Mouse (Mus musculus) natural killer cell, adult 2 months (primary cell): ENCODE data around the gene Hoxc12.
A peak's percentile ranks its signal among the peaks of the same experiment; 100 is the strongest.

Experiments used
- DNase-seq, 2 experiments: peaks; one replicate each; pipeline ENCODE4 v3.0.0; 2022; ENCODE audit warnings: low spot score in 2 of 2

Gene Hoxc12

GRCm38 (mm10) chr15:102981379-102982288 lies 45.1 kb downstream of the Hoxc12 start:
- DNase-seq, result no peak

- no peak for DNase-seq
These were observed 47.2 kb downstream of the Hoxc12 start for GRCm38 (mm10) chr15:102983716-102984115.

- DNase-seq, result no peak
These were observed 48.0 kb downstream of the Hoxc12 start for GRCm38 (mm10) chr15:102984521-102984920.

GRCm38 (mm10) chr15:102984925-102985324 lies 48.4 kb downstream of the Hoxc12 start:
- no peak for DNase-seq

GRCm38 (mm10) chr15:102987124-102987833 lies 50.7 kb downstream of the Hoxc12 start:
- DNase-seq, result peak; percentile 79 to 84

GRCm38 (mm10) chr15:102988078-102988477 lies 51.5 kb downstream of the Hoxc12 start:
- no peak for DNase-seq
